Mouse (Mus musculus) stomach, postnatal 0 days (tissue): ENCODE measurements around the gene Mettl9. TPM values are rescaled to one million over a fixed set of nuclear protein-coding genes. Genes with fewer than 3 reads are reported as not detected.

Source experiments
- ATAC-seq: fragments of 200-750 bp; cut with Nextera tagmentation; 2 replicates; pipeline ENCODE4 v1.8.0; 2017; ENCODE audit not compliant: low FRiP score, low TSS enrichment
- DNase-seq: peaks from one replicate; pipeline ENCODE4 v3.0.0-alpha.2; 2016; ENCODE audit warnings: low spot score
- H3K27ac ChIP-seq: fragments of 300-500 bp; sonication (generic); replicated peaks from 2 replicates; pipeline ENCODE4 v1.5.1; 2014; ENCODE audit warnings: mild to moderate bottlenecking, control low read depth
- H3K27me3 ChIP-seq: fragments of 300-500 bp; sonication (generic); 2 replicates; pipeline ENCODE4 v1.6.1; 2014; ENCODE audit warnings: low read length; ENCODE audit not compliant: control insufficient read depth, insufficient read depth
- H3K36me3 ChIP-seq: fragments of 300-500 bp; sonication (generic); 2 replicates; pipeline ENCODE4 v1.6.1; 2014; ENCODE audit warnings: low read length, mixed read lengths; ENCODE audit not compliant: control insufficient read depth, insufficient read depth
- H3K4me1 ChIP-seq: fragments of 300-500 bp; sonication (generic); replicated peaks from 2 replicates; pipeline ENCODE4 v1.6.1; 2014; ENCODE audit warnings: antibody characterized with exemption; ENCODE audit not compliant: control insufficient read depth, insufficient read depth
- H3K4me2 ChIP-seq: fragments of 300-500 bp; sonication (generic); replicated peaks from 2 replicates; pipeline ENCODE4 v1.6.1; 2014; ENCODE audit warnings: low read depth, mild to moderate bottlenecking, control low read depth, moderate library complexity
- H3K4me3 ChIP-seq: fragments of 300-500 bp; sonication (generic); 2 replicates; pipeline ENCODE4 v1.5.1; 2014; ENCODE audit warnings: low read depth, low read length, control low read depth
- H3K9ac ChIP-seq: fragments of 300-500 bp; sonication (generic); 2 replicates; pipeline ENCODE4 v1.6.1; 2014; ENCODE audit warnings: mild to moderate bottlenecking, low read length, control low read depth, mixed read lengths
- H3K9me3 ChIP-seq: fragments of 300-500 bp; sonication (generic); 2 replicates; pipeline ENCODE4 v1.6.1; 2016; ENCODE audit warnings: low read length; ENCODE audit not compliant: control insufficient read depth
- CTCF ChIP-seq: IDR thresholded peaks from 2 replicates; pipeline ENCODE4 v1.5.1; 2016; ENCODE audit warnings: antibody characterized with exemption, low read depth, mild to moderate bottlenecking, moderate library complexity
- EP300 ChIP-seq: optimal IDR thresholded peaks from 2 replicates; pipeline ENCODE3; 2016; ENCODE audit warnings: antibody characterized with exemption
- WGBS: fragments of 180-500 bp; shearing (Covaris S2); extraction: QIAGEN DNeasy Blood & Tissue Kit; methylation state at CpG from one replicate; pipeline ENCODE4 v1.1.7; 2014; 5-methylcytosine and 5-hydroxymethylcytosine counted together
- polyA plus RNA-seq: library from polyadenylated mRNA; unstranded; fragments of >200 nt; fragmentation: Nextera tagmentation; extraction: Ambion mirVana; gene quantifications from 2 replicates; pipeline ENCODE4 v1.2.1, GENCODE M21; 2015

Mettl9 gene
- polyA plus RNA-seq, 1 experiment from 2014 or later, result 85.2 TPM

DNA sequence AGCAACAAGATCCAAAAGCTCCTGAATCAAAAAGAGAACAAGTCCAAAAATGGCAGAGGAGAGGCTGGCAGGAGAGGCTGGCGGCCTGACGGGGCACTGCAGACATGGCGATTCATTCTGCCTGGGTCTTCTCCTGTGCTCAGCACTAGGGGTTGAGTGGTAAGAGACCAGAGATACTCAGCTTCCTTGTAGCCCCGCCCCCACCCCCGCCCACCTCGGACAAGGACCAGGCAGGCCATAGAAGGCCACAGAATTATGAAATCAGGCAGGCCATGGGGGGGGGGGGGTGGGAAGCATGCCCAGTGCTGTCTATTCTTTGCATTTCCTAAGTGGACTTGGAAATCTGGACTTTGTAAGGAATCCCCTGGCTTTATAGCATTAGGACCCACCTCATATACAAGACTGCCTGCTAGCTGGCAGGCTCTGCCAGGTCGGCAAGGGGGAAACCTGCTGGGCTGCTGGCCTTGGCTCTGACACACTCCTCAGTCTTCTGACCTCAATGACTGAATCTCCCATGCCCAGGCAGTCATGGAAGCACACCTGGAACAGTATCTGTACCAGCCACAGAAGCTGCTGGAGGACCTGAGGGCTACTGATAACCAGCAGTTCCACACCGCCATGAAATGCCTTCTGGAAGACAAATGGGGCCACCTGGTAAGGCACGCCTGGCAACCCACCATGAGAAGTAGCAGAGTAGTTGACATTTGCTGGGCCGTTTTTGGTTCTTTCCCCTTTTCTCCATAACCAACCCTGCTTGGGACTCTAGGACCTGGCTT lies 64.6 kb downstream of the Mettl9 start:
- Histone ChIP-seq H3K27me3 (no peaks in the 10 kb centered on the region), H3K36me3 (no peaks in the 10 kb centered on the region), H3K4me1 (no peaks in the 10 kb centered on the region), H3K9me3 (no peaks in the 10 kb centered on the region), H3K27ac (no peak overlapping the region), H3K9ac (no peak overlapping the region), H3K4me3 (no peak overlapping the region), H3K4me2 (no peak overlapping the region)
- ATAC-seq (no peak), DNase-seq (no peak)
- TF ChIP-seq EP300 (no peak), CTCF (no peak)
- 70% methylated on average over 8 of the region's 10 CpGs for WGBS

- no peak overlapping the region for H3K27ac ChIP-seq
- no peak overlapping the region for H3K4me3 ChIP-seq
- H3K4me2 ChIP-seq, result no peak overlapping the region
- no peaks in the 10 kb centered on the region for H3K4me1 ChIP-seq
- ATAC-seq (no peak), DNase-seq (no peak)
- H3K27me3 ChIP-seq, result no peaks in the 10 kb centered on the region
- 68% methylated on average over 3 of the region's 3 CpGs for WGBS
- no peak overlapping the region for H3K9ac ChIP-seq
- TF ChIP-seq CTCF (no peak), EP300 (no peak)
- H3K36me3 ChIP-seq, result no peaks in the 10 kb centered on the region
- no peaks in the 10 kb centered on the region for H3K9me3 ChIP-seq
Measured at GRCm38 (mm10) chr7:121107851-121108250, 73.6 kb downstream of the Mettl9 start.

DNA sequence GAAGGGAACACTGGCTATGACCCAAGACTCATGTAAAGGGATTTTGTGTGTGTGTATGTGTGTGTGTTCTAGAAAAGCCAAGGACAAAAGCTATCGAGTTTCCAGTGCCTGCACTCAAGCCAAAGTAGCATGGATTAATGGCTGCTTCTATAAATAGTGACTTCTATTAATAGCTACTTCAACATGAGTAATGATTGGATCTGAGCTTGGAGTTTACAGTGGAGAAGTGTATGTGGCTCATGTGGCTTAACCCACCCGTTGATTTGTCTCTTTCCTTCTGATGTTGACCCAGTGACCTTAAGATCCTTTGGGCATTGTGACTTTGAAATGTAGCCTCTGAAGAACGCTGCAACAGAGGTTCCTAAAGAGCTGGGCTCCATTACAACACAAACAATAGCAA lies 77.1 kb downstream of the Mettl9 start:
- WGBS, result 8% methylated on average over 3 of the region's 3 CpGs
- H3K36me3 ChIP-seq, result no peaks in the 10 kb centered on the region
- ATAC-seq, result 0 out of 2 replicates have a peak, but pooled peaks have one; percentile 42

DNA sequence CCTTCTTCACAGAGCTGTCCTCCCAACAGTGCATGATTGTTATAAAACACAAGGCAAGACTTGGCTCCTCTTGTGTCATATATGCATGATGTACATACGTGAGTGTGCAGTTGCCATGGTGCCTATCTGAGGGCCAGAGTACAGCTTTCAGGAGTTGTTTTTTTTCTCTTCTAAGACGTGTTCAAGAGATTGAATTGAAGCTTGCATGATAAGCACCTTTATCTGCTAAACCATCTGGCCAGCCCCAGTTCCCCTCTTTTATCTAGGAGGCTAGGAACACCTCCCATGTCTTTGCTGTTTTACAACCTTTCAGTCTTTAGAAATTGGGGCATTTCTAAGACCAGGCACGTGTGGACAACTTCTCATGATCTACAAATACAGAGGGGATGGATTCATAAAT lies 77.5 kb downstream of the Mettl9 start:
- WGBS, result 46% methylated on average over 3 of the region's 3 CpGs
- TF ChIP-seq EP300, result no peak
- TF ChIP-seq CTCF, result no peak
- Histone ChIP-seq H3K4me2 (no peak overlapping the region), H3K4me3 (no peak overlapping the region), H3K27me3 (no peaks in the 10 kb centered on the region), H3K27ac (no peak overlapping the region), H3K9me3 (no peaks in the 10 kb centered on the region), H3K36me3 (no peaks in the 10 kb centered on the region), H3K4me1 (no peaks in the 10 kb centered on the region), H3K9ac (no peak overlapping the region)
- ATAC-seq (no peak), DNase-seq (no peak)

More for the DNA sequence above, 77.1 kb downstream of the Mettl9 start:
- Histone ChIP-seq H3K4me1 (no peaks in the 10 kb centered on the region), H3K9me3 (no peaks in the 10 kb centered on the region), H3K9ac (no peak overlapping the region), H3K4me2 (no peak overlapping the region), H3K4me3 (no peak overlapping the region), H3K27ac (no peak overlapping the region), H3K27me3 (no peaks in the 10 kb centered on the region)
- TF ChIP-seq CTCF (no peak), EP300 (no peak)
- no peak for DNase-seq

GRCm38 (mm10) chr7:121120143-121120818 lies 86.0 kb downstream of the Mettl9 start:
- no peak overlapping the region for H3K9ac ChIP-seq
- WGBS, result 11% methylated on average over 10 of the region's 10 CpGs
- H3K9me3 ChIP-seq, result no peaks in the 10 kb centered on the region
- no peaks in the 10 kb centered on the region for H3K36me3 ChIP-seq
- no peaks in the 10 kb centered on the region for H3K4me1 ChIP-seq
- DNase-seq, result peak; percentile 84
- TF ChIP-seq CTCF (peak; percentile 96), EP300 (no peak)
- H3K27ac ChIP-seq, result no peak overlapping the region
- H3K4me3 ChIP-seq, result no peak overlapping the region
- no peak overlapping the region for H3K4me2 ChIP-seq
- no peaks in the 10 kb centered on the region for H3K27me3 ChIP-seq
- ATAC-seq, result peak; percentile 89

Other genes with a start within 250 kb of the Mettl9 start
- gene Gm5737, start 222.1 kb upstream of the Mettl9 start, polyA plus RNA-seq, result not detected in 2 replicates
- 39.9 and 42.0 TPM in 2 replicates for gene Eef2k, start 191.6 kb upstream of the Mettl9 start, polyA plus RNA-seq
- 16.1 and 17.7 TPM in 2 replicates for gene Polr3e, start 116.7 kb upstream of the Mettl9 start, polyA plus RNA-seq
- gene Cdr2, start 52.1 kb upstream of the Mettl9 start, polyA plus RNA-seq, result 5.0 and 5.6 TPM in 2 replicates
- gene Mfsd13b, start 51.9 kb upstream of the Mettl9 start, polyA plus RNA-seq, result 0.19 and 0.34 TPM in 2 replicates
- gene Igsf6, start 40.1 kb downstream of the Mettl9 start, polyA plus RNA-seq, result 1.8 TPM in 2 replicates
- gene Otoa, start 47.2 kb downstream of the Mettl9 start, polyA plus RNA-seq, result 0.05 and 0.11 TPM in 2 replicates